Mouse (Mus musculus) skeletal muscle tissue, adult 2 months (tissue): ENCODE data around the gene Tlr2.
"Not testable (repeated sequence)": the region's sequence is repeated elsewhere in the genome, so short reads cannot be mapped to it uniquely, and the experiment has no call there.

Source experiments
- DNase-seq: peaks from one replicate; pipeline ENCODE4 v3.0.0-alpha.2; 2012; ENCODE audit warnings: low read depth, low spot score

Tlr2 gene

DNA sequence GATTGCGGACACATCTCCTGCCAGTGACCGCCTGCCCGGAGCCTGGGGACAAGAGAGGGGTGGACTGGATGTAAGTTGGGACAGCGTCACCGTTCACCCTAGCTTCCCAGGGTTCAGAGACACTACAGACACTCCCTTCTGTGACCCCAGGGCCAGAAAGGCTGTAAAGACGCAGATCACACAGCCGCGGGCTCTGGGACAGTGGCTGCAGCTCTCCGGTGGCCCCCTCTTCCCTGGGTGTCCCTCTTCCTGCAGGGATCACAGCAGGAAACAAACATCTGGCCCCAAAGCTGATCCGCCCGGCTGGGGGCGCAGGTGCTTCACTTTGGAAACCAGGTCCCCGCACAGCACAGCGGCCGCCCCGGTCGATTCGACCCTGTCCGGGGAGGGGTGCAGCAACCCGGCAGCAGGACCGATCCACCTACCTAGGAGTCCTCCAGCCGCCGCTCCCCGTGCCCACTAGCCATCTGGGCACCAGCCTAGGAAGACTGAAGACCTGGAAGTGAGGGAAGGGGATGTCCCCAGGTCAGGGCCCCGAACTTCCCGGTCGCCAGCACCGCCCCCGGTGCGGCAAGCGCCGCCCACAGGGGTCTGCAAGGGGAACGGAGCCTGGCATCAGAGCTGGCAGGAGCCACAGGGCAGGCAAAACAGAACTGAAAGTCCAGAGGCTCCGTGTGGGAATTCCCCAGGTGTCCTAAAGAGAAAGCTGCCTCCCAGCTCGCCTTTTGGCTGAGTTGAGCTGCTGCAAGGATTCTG lies at the start of gene Tlr2:
Gene Tlr2, minus strand, starts transcription at position 673 of the 756 bp plus-strand sequence.
- peak; percentile 52 for DNase-seq

GRCm38 (mm10) chr3:83885163-83885562 lies 43.6 kb upstream of the Tlr2 start:
- peak; percentile 36 for DNase-seq

GRCm38 (mm10) chr3:83879261-83880050 lies 37.9 kb upstream of the Tlr2 start:
- DNase-seq = not testable (repeated sequence)

GRCm38 (mm10) chr3:83878801-83879200 lies 37.2 kb upstream of the Tlr2 start:
- no peak for DNase-seq

DNA sequence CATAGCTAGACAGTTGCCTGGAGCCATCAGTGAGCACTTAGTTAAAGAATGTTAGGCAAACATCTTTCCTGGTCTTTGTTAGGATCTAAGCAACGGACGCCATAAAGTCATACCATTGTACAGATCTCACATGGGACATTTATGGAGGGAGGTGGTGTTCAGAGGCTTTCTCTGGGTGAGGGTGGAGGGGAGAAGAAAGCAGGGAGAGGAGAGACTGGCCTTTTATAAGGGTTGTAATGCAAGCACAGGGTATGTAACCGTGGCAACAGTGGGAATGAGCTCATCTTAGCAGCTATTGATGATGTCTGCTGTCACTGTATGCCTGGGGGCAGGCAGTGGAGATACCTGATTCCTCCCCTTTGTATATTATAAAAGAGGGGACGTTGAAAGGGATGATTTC lies 34.7 kb upstream of the Tlr2 start:
- no peak for DNase-seq

DNA sequence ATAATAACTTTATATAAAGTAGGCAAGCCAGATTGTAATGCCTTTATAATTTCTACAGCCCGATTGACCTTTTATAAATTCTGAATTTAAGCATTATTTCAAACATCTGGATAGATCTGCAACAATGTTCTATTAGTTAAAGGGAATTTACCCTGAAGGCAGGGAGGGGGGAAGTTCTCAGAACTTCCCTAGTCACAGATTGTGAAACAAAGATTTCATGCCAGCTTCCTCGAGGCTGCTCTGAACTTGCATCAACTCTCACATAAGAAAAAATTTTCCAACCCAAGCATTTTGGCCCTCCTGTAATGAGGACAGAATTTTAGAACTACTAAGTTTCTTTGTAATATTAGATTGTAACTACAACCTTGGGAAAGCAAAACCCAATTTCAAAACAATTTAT lies 33.5 kb upstream of the Tlr2 start:
- not testable (repeated sequence) for DNase-seq

GRCm38 (mm10) chr3:83872853-83873252 lies 31.3 kb upstream of the Tlr2 start:
- DNase-seq = not testable (repeated sequence)

DNA sequence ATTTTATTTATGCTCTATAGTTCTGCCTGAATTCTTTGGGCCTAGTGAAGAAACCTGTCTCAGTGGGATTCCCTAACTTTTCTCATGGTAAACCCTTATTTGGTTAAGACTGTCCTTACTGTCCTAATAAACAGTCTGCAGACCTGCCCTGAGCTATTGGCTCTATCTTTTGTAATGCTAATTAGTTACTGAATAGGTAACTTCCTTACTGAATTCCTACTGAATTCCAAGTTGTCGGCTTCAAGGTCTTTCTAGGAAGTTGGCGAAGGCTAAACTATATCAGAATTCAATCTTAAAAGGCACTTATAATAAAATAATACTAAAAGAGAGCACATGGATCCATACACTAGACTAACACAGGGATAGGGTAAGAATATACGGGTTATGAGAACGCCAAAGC lies 30.4 kb upstream of the Tlr2 start:
- DNase-seq = not testable (repeated sequence)

DNA sequence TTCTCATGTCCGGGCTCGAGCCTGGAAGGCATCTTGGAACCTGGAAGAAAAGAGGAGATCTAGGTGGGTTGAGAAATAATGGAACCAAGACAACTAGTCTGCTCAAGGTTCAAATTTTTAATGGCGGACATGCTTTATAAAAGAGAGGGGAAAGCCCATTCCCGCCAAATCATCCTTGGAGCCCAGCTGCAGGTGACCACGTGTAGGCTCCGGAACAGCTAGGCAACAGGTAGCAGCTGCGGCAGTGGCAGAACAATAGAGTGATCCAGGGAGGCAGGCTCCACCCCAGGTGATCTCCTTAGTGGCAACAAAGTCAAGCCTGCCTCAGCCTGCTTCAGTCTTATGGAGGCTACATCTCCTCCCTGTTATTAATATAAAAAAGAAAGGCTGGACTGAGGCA lies 30.0 kb upstream of the Tlr2 start:
- not testable (repeated sequence) for DNase-seq

DNA sequence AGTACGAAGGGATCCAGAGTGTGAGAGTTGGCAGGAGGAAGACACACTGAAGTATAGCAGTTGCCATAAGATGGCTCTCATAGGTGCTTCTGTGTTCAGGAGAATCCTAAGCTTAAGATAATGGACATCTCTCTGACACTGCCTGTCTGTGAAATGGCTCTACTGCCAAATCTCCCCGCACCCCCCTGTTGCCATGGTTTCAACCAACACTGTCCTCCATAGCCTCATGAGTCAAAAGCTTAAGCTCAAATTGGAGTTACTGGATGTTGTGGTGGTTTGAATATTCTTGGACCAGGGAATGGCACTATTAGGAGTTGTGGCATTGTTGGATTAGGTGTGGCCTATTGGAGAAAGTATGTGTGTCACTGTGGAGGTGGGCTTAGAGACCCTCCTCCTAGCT lies 28.2 kb upstream of the Tlr2 start:
- DNase-seq = no peak

DNA sequence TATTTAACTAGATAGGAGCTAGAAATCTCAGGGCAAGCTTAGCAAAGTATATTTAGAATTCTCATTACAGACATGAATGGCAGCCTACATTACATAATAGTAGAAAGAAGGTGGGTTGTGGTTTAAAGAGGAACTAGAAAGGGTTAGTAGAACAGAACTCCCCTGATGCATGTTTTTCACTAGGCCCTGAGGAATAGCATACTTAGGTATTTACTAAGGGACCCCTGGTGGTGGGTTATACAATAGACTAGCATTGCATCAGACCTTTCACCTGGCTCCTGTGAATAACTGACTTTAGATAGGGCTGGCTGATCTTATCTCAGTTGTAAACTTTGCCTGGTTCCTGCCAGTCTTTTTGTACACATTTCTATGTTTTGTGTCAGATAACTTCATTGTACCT lies 25.5 kb upstream of the Tlr2 start:
- not testable (repeated sequence) for DNase-seq

DNA sequence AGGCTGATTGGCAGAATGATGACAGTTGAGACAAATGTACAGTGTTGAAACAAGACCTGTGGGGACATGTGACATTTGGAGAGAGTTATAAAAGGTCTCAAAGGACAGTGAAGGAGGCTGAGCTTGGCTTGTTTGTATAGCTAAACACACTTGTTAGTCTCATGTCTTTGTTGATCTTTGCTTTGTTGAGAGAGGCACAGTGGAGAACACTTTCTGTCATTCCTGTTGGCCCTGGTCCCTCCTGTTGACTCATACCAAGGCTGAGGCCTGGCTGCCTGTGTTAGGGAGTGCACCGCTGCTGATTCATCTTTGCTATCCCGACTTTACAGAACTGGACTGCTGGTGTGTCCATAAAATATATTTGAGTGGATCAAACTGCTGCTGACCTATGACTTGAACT lies 23.6 kb upstream of the Tlr2 start:
- peak; percentile 59 for DNase-seq

- DNase-seq = no peak
These were observed 22.5 kb upstream of the Tlr2 start for GRCm38 (mm10) chr3:83864064-83864548.

GRCm38 (mm10) chr3:83862956-83863355 lies 21.4 kb upstream of the Tlr2 start:
- peak; percentile 96 for DNase-seq

DNA sequence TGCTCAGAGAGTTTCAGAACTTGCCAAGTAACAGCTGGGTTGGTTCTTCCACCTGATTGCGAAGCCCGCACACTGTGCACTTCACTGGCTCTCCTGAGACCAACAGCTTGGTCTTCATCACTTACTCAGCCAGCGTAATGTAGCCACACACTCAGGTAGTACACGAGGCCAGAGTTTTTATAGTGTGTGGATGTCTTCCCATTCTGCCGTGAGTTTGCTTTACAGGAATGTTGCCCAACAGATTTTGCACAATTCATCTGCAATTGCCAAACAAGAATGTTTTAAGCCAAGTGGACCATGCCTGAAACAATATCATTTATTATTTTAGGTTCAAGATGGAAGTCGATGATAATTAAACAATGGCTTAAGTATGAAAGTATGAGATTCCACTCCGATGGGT lies 18.0 kb upstream of the Tlr2 start:
- DNase-seq = no peak

DNA sequence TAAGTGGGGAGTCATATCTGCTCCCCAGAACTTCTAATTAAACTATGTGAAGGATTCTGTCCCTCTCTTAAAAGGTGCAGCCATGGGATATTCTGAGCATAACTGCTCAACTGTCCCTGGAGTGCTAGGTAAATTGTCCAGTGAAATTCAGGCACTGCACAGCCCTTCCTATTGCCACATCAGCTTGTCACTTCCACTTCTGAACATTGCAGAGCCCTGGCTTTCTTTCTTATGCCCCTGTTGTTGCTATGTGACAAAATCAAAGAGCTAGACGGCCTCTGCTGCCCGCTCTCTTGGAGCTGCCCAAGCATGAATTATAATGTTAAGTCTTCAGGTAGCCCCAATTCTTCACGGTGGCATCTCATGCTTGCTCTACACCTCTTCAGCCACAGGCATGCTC lies 17.5 kb upstream of the Tlr2 start:
- no peak for DNase-seq

- DNase-seq = no peak
These were observed 16.1 kb upstream of the Tlr2 start for GRCm38 (mm10) chr3:83857621-83858020.

DNA sequence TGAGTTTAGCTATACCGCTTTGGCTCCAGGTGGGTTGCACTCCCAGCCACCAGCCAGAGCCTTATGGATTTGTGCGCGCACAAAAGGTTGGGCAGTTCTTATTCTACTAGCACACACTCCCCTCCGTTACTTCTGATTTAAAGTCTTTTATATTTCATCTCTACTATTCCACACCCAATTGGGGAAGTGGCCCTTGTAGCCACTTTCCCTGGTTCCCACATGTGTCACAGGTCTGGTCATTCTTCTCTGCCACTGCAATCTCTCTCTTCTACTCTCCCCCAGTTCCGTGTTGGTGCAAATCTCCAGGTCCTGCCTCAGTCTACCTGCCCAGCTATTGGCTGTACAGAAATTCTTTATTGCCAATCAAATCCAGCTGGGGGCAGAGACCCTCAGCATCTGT lies 14.1 kb upstream of the Tlr2 start:
- DNase-seq = no peak

DNA sequence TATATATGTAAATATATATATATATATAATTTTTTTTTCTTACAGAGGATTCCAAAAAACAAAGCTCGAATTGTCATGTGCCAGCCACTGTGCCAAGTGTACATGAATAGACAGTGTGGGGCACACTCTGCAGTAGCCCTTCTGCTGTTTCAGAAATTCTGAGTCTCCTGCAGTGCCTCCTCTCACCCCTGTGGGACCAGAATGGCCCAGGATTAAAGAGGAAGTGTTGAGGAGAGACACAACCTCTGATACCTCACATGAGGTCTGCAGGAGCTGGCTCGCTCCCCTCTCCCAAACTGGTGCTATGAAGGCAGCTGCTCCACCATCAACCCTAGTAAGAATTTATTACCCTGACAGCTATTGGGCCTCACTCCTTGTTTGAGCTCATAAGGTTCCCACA lies 7.8 kb upstream of the Tlr2 start:
- no peak for DNase-seq

DNA sequence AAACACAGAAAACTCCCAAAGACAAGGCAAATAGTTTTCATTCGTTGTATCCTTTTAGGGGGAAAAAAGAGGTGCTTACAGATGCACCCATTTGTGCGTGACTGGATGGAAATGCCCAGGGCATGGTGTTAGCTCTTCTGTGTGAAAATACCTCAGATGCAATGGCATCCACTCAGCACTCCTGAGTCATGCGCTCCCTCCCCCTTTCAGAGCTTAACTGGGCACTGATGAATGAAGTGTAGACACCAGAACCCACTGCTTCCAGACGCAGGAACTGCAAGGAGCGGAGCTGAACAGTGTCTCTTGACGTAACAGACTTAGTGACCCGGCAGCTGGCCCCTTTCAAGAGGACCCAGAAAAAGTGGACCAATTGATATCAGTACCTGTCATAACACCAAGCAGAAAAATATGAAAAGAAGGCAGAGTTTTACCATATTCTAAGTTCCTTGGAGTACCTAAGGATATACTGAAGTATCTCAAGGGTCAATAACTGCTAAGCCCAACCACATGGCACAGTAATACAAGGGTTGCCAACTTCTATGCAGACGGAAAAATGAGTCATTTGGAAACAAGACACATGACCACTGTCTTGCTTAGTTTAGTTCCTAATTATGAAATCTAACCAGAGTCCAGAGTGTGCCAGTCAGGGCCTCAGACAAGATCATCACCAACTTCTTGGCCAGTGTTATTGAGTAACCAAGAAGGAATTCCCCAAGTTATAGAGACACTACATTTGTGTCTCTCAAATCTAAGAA lies 3.4 kb upstream of the Tlr2 start:
- no peak for DNase-seq

DNA sequence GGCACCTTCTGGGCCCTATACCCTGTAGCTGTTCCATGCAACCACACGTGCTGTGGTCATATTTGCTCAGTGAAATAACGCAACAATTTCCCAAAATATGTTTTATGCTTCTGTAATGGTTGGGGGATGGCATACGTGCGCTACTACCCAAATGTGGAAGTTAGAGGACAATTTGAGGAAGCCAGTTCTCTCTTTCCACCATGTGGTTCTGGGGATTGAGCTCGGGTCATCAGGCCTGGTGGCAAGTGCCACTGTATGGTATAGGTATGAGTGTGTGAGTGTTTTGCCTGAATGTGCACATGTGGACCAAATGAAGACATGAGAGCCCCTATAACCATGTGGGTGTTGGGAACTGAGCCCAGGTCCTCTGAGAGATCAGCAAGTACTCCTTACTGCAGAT lies 2.1 kb downstream of the Tlr2 start:
- DNase-seq = no peak

DNA sequence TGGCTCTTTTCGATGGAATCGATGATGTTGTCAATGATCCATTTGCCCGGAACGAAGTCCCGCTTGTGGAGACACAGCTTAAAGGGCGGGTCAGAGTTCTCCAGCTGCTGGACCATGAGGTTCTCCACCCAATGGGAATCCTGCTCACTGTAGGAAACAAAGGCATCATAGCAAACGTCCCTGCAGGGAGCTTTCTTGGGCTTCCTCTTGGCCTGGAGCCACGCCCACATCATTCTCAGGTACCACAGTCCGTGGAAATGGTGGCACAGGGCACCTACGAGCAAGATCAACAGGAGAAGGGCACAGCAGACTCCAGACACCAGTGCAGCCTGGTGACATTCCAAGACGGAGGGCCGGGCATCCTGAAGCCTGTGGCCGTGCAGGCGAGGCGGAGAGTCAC lies 4.9 kb downstream of the Tlr2 start:
- no peak for DNase-seq
